Mouse (Mus musculus): ENCODE measurements around the gene Hoxb5.

DNA sequence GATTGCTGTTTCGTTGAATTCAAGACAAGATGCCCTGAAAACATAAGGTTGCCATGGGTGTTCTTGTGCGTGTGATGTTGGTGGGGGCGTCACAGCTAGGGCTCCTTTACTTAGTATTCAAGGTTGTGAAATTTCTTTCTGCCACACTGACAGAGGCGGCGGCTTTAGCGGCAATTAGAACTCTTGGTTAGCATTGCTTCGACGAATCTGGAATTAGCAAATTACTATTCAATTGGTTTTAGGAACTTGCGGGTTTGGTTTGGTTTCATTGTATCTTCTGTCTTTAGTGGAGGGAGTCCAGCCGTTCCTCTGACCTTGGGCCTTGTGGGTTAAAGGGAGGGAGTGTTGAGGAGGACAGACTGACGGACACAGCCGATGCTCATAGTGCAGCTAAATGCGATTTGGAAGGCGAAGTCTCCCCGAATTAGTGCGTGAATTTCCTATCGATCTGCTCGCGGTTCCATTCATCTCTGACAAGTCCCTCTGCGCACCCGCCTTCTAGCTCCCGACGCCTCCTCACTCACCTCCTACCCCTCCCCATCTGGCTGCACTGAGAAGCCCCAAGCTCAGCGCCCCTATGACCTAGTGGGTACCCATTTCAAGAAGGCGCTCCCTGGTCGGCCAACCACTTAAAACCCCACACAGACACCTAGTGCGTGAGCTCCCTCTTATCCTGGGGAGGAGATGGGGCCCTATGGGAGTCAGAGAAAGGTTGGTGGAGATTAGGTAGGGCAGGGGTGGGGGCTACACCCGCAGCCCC lies 14.7 kb downstream of the Hoxb5 start, which contains the start of gene Hoxb4:
- TF ChIP-seq EP300 (IDR thresholded peaks at IDR 0.05; ENCODE audit: insufficient read depth, low read depth, low read length) (no peak), CTCF (IDR thresholded peaks at IDR 0.05) (no peak), POLR2A (IDR thresholded peaks at IDR 0.05; ENCODE audit: insufficient read depth, low read depth, low read length) (no peak)

All from heart, adult 2 months (tissue).